Mouse (Mus musculus) left cerebral cortex, adult 2 months (tissue): ENCODE measurements around the gene 1700022I11Rik. TPM values are rescaled to one million over a fixed set of nuclear protein-coding genes. Genes with fewer than 3 reads are reported as not detected.

Experiments
- DNase-seq, 2 experiments: peaks; one replicate each; pipeline ENCODE4 v3.0.0; 2021 to 2022; ENCODE audit warnings: low spot score in 2 of 2, mixed read lengths in 1 of 2; ENCODE audit errors: extremely low spot score in 1 of 2
- H3K27ac ChIP-seq: fragments of 200-600 bp; 2 replicates; pipeline ENCODE4 v1.8.1; 2022
- H3K4me3 ChIP-seq: fragments of 200-600 bp; 2 replicates; pipeline ENCODE4 v1.8.1; 2022
- CTCF ChIP-seq: fragments of 200-600 bp; IDR thresholded peaks from 2 replicates; pipeline ENCODE4 v1.8.1; 2022; ENCODE audit warnings: antibody characterized with exemption, mild to moderate bottlenecking, moderate library complexity
- intact Hi-C: fragments of 180-260 bp; cut with DNase I; formaldehyde crosslinking; loops from one replicate; pipeline ENCODE4 v1.15.1; 2025
- total RNA-seq, 2 experiments: library from RNA; stranded (reverse); gene quantifications; 2 replicates each; pipeline ENCODE4 v1.2.3; 2021

Gene 1700022I11Rik
- total RNA-seq, 2 experiments from 2014 or later = not detected

DNA sequence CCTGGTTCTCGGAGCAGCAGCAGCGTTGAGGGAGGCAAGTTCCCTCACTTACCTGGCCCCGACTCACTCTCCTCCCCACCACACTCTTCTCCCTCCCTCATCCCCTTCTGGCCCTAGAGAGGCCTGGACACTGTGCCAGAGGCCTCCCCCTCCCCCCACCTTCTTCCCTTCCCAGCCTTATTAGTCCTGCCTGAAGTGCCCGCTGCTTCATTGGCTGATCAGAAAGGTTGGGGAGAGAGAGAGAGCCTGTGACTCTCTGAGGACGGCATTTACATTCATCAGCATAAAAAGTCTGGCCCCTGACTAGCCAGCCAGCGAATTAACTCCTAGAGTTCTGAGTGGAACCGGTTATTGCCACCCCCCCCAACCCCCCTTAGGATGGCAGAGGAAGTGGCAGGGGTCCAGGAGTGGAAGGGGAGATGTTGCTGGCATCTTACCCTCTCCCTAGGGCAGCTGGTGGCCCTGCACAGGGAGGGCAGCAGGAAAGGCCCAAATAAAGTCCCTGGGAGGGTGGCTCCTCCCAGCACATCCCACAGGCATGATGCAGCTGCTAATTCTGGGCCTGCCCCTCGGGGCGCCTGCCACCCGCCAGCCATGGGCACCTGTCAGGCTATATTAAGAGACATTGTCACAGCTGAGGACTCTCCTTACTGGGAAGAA is 15.8 kb upstream of the 1700022I11Rik start:
- TF ChIP-seq CTCF = no peak
- DNase-seq = no peak
- Histone ChIP-seq H3K27ac (peak overlapping the region; percentile 98), H3K4me3 (peak overlapping the region; percentile 64)
- intact Hi-C loops = no loop called here

DNA sequence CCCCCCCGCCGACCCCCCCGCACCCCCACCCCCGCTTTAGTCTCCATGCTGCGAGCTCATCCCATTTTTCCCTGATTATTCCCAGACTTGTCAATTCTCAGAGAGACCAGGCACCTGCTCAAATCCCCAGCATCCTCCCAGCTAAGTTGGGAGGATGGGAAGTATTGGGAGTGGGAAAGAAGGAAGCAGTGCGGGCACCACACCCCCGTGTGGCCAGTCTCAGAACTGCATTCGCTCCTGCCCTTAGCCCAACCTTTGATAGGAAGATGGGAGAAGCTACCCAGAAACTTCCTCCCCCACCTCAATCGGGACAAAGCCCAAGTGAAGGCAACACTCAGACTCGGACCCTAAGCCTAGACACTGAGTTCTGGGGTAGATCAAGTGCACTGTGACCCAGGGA is 15.1 kb upstream of the 1700022I11Rik start:
- TF ChIP-seq CTCF = peak; percentile 93
- DNase-seq = peak; percentile 78 to 84
- Histone ChIP-seq H3K27ac (peak overlapping the region; percentile 72), H3K4me3 (peak overlapping the region; percentile 25; the same call in 1 of the 2 replicates)
- intact Hi-C loops = no loop called here

DNA sequence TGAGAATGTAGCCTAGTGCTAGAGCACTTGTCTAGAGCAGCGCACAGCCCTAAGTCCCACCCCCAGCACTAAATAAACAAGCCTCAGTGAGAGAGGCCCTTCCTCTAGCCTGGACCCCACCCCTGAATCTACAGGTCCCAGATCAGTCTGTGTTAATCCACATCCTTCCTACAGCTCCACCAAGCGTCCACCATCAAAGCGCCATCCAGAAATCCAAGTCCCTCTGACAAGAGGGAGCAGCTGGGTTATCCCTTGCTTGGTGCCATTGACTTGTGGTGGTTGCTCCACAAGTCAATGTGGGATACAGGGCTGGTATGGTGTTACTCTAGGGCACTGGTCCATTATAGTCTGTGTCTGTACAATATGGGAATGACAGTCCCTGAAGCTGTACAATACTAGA is 14.2 kb upstream of the 1700022I11Rik start:
- peak; percentile 3; the same call in 1 of the 2 replicates for TF ChIP-seq CTCF
- Histone ChIP-seq H3K27ac (no peak overlapping the region), H3K4me3 (peak overlapping the region; percentile 25; the same call in 1 of the 2 replicates)
- intact Hi-C loops = no loop called here
- DNase-seq = no peak

DNA sequence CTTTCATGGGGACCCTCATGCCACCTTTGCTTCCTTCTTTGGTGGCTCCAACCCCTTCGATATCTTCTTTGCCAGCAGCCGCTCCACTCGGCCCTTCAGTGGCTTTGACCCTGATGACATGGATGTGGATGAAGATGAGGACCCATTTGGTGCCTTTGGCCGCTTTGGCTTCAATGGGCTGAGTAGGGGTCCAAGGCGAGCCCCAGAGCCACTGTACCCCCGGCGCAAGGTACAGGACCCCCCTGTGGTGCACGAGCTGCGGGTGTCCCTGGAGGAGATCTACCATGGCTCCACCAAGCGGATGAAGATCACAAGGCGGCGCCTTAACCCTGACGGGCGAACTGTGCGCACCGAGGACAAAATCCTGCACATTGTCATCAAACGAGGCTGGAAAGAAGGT is 12.8 kb upstream of the 1700022I11Rik start:
- peak in 1 of 2 experiments; percentile 13 for DNase-seq
- intact Hi-C loops = no loop called here
- Histone ChIP-seq H3K27ac (no peak overlapping the region), H3K4me3 (peak overlapping the region; percentile 2; the same call in 1 of the 2 replicates)
- TF ChIP-seq CTCF = no peak

DNA sequence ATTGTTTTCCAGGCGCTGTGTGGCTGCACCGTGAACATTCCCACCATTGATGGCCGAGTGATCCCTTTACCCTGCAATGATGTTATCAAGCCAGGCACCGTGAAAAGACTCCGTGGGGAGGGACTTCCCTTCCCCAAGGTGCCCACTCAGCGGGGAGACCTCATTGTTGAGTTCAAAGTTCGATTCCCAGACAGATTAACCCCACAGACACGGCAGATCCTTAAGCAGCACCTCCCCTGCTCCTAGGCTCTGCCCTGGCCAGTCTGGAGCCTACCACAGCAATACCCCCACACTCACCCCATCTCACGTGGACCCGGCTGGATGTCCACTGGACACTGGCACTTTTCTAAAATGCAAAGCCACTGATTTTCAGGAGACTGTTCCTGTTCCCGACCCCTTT is 12.1 kb upstream of the 1700022I11Rik start:
- TF ChIP-seq CTCF = no peak
- DNase-seq = peak in 1 of 2 experiments; percentile 9
- H3K4me3 ChIP-seq = no peak overlapping the region
- H3K27ac ChIP-seq = no peak overlapping the region
- intact Hi-C loops = no loop called here

DNA sequence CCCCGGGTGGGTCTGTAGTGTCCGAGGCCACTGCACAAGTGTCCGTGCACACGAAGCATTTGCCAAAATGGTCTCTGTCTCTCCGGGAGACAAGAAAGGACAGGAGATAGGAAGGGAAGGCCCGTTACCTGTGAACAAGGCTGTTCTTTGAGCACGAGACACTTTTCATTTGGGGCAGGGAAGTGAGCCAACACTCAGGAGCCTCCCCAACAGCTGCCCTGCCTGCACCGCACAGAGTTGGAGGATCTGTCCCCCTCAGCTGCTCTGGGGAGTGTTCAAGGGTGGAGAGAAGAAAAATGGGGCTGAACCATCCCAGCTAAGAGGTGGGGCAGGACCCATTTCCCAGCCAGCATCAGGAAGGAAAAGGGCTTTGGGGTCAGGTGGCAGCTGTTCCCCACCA is 11.4 kb upstream of the 1700022I11Rik start:
- DNase-seq = no peak
- H3K27ac ChIP-seq = no peak overlapping the region
- no peak overlapping the region for H3K4me3 ChIP-seq
- no peak for TF ChIP-seq CTCF
- intact Hi-C loops = no loop called here

DNA sequence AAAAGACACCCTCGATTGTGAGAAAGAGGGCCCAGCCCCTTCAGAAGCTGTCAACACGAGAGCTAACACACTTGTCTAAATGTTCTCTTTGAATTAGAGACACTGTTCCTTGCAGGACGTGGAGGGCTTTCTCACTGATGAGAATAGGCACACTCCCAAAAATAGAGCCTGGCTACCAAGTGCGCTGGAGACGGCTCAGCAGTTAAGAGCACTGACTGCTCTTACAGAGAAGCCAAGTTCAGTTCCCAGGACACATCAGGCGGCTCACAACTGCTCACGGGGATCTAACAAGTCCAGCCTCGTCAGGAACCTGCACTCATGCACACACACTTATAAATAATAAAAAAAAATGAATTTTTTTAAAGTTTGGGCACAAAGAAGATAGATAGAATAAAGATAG is 10.5 kb upstream of the 1700022I11Rik start:
- intact Hi-C loops = no loop called here
- Histone ChIP-seq H3K27ac (no peak overlapping the region; the same call in 1 of the 2 replicates), H3K4me3 (no peak overlapping the region)
- peak in 1 of 2 experiments; percentile 9 for DNase-seq
- no peak for TF ChIP-seq CTCF

DNA sequence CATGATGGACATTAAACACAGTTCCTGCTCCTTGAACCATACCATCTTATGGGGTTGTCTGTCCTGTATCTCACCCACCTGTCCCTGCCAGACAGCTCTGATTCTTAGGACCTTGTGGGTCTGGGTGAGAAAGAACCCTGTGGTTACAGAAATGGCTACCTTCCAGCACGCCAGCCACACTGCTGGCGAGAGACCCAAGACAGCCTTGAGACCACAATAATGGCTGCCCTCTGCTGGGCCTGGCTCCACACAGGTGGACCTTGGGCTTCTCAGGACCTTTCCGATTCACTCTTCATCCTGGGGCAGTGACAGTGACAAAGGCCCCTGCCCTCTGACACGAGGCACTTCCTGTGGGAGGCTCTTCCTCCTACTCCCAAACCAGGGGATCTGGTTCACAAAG is 10.0 kb upstream of the 1700022I11Rik start:
- Histone ChIP-seq H3K27ac (peak overlapping the region; percentile 32; the same call in 1 of the 2 replicates), H3K4me3 (no peak overlapping the region)
- DNase-seq = peak; percentile 27 to 30
- no peak for TF ChIP-seq CTCF
- intact Hi-C loops = no loop called here

DNA sequence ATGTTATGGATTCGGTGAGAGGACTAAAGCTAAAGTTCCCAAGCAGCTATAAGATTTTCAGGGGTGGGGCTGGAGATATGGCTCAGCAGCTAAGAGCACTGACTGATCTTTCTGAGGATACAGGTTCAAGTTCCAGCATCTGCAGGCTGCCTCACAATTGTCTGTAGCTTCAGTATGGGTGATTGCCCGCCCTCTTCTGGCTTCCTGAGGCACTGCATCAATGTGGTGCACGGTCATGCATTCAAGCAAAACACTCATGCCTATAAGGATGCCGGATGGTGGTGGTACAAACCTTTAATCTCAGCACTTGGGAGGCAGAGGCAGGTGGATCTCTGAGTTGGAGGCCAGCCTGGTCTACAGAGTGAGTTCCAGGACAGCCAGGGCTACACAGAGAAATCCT is 7.8 kb upstream of the 1700022I11Rik start:
- Histone ChIP-seq H3K4me3 (no peak overlapping the region), H3K27ac (no peak overlapping the region)
- TF ChIP-seq CTCF = peak; percentile 73
- peak in 1 of 2 experiments; percentile 75 for DNase-seq
- intact Hi-C loops = loop anchor here (1.0 kb wide), 1 partner anchor 84 kb away; no protein-coding TSS in a partner anchor

DNA sequence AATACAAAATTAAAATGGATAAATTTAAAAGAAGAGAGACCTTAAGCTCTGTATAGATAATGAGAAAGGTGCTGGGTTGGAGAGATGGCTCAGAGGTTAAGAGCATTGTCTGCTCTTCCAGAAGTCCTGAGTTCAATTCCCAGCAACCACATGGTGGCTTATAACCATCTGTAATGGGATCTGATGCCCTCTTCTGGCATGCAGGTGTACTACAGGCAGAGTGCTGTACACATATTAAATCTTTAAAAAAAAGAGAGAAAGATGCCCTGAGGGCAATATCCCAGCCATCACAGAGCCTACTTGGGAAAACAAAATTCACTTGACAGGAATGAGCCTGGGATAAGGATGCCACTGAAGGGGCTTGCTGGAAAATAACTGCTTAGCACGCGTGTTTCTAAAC is 5.9 kb upstream of the 1700022I11Rik start:
- H3K4me3 ChIP-seq = no peak overlapping the region
- peak; percentile 39 for TF ChIP-seq CTCF
- no peak for DNase-seq
- H3K27ac ChIP-seq = no peak overlapping the region
- intact Hi-C loops = no loop called here

DNA sequence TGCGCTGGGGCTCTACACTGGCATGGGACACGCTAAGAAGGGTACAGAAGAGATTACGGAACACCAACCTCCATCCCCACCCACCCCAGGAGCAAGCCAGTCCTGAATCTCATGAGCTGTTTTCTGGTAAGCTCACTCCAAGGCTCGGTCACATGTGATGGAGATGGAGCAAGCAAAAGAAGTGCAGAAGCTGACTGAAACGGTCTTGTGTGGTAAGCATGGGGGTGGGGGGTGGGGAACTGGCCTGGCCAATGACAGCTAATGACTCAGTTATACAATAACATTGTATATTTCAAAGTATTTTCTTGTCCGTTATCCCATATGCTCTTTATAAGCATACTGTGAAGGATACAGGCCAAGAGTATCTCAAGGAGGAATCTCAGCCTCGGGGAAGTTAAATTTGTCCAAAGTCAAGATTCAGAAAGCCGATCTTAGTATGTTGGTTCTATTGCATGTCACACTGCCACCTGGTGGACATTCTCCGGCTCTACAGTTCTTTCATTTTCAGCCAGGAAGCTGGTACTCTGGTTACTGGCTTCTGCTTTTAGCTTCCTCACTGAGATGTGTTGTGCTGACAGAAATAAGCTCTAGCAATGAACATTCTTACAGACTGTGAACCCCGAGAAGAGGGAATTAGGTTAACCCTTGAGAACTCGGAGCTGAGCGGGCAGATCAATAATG is 4.2 kb upstream of the 1700022I11Rik start:
- intact Hi-C loops = loop anchor here (1.0 kb wide), 1 partner anchor 88 kb away; no protein-coding TSS in a partner anchor
- TF ChIP-seq CTCF = peak; percentile 92
- Histone ChIP-seq H3K27ac (no peak overlapping the region; the same call in 1 of the 2 replicates), H3K4me3 (no peak overlapping the region)
- DNase-seq = peak in 1 of 2 experiments; percentile 51

DNA sequence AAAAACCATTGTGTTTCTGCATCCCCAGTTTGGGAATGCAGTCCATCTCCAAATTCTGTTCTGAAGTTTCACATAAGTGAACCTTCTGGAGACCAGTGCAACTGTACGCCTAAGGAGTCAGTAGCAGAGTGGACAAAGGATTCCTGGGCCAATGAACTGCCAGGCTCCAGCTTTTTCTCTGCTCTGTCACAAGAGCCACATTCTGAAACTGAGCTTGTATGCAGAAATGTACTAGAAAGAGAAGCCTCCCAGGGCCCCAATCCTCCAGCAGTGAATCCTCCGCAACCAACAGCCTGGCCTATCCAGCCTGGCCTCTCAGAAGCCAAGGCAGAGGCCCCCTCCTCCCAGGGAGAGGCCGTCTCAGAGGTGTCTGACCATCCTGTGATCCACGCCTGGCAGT is 3.5 kb downstream of the 1700022I11Rik start:
- no peak for DNase-seq
- TF ChIP-seq CTCF = no peak
- no peak overlapping the region for H3K4me3 ChIP-seq
- intact Hi-C loops = no loop called here
- no peak overlapping the region for H3K27ac ChIP-seq
